Mouse (Mus musculus) ES-Bruce4 (cell line): ENCODE results near the gene Map4k4.

Experiments
- CTCF ChIP-seq: IDR thresholded peaks from one replicate; pipeline ENCODE4 v1.8.1; 2011; ENCODE audit warnings: low read depth, low read length
- EP300 ChIP-seq: IDR thresholded peaks from 2 replicates; pipeline ENCODE4 v1.6.1; 2011; ENCODE audit warnings: low read depth, low read length; ENCODE audit not compliant: insufficient read depth

DNA sequence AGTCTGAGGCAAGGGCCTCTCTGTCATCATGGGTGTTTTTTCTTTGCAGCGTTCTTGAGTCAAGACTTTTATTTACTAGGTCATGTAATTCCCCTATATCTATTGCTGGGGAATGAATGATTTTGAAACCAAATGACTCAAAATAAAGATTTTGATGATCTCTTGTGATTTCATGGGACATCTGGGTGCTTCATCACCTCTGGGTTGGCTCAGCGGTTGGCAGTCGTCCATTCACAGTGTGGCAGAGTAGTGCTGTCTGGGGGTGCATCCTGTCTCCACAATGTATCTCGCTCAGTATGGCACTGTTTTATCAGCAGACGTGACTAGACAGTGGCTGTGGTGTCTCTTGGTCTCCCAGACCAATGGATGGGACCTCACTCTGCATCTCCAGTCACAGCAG is 155.2 kb downstream of the Map4k4 start:
- TF ChIP-seq CTCF (no peak), EP300 (no peak)
